Mouse (Mus musculus): ENCODE data around the gene Rnf213. TPM values are rescaled to one million over a fixed set of nuclear protein-coding genes. Genes with fewer than 3 reads are reported as not detected.

Gene Rnf213
- polyA plus RNA-seq, 1 experiment, result 34.7 TPM

GRCm38 (mm10) chr11:119355443-119356385, 37.2 kb upstream of the Rnf213 start, which contains the start of the genes Sgsh and Slc26a11:
Gene Sgsh (minus strand): TSS chr11:119355536.
Gene Slc26a11 (plus strand): TSS chr11:119355557.
- H3K27me3 ChIP-seq (ENCODE audit: control insufficient read depth, insufficient read depth, low read length), result no peaks in the 10 kb centered on the region
- H3K27ac ChIP-seq (ENCODE audit: insufficient read depth, low read depth, low read length), result peak within 1 kb of the TSS; percentile 71
- H3K36me3 ChIP-seq (ENCODE audit: control insufficient read depth, insufficient read depth, low read length), result peaks cover 3% of the 10 kb centered on the region; the same call in 1 of the 2 replicates
- TF ChIP-seq POLR2A (IDR thresholded peaks at IDR 0.05; ENCODE audit: low read depth, low read length) (0 out of 2 replicates have a peak, but pooled peaks have one; percentile 25), CTCF (IDR thresholded peaks at IDR 0.05; ENCODE audit: extremely low read depth, insufficient read length, insufficient replicate concordance, low read depth, low read length) (no peak)
- peak within 1 kb of the TSS; percentile 93 for H3K4me3 ChIP-seq (ENCODE audit: low read depth, low read length)
- peaks cover 5% of the 10 kb centered on the region; the same call in 1 of the 2 replicates for H3K4me1 ChIP-seq (ENCODE audit: control insufficient read depth, insufficient read depth, insufficient read length, low read length)
- 1% methylated on average over 40 of the region's 40 CpGs for WGBS

GRCm38 (mm10) chr11:119359089-119359488, 33.8 kb upstream of the Rnf213 start:
- H3K4me1 ChIP-seq (ENCODE audit: control insufficient read depth, insufficient read depth, insufficient read length, low read length), result peaks cover 5% of the 10 kb centered on the region; the same call in 1 of the 2 replicates
- no peak overlapping the region for H3K27ac ChIP-seq (ENCODE audit: insufficient read depth, low read depth, low read length)
- TF ChIP-seq POLR2A (IDR thresholded peaks at IDR 0.05; ENCODE audit: low read depth, low read length), result no peak
- no peaks in the 10 kb centered on the region for H3K27me3 ChIP-seq (ENCODE audit: control insufficient read depth, insufficient read depth, low read length)
- peaks cover 7% of the 10 kb centered on the region; the same call in 1 of the 2 replicates for H3K36me3 ChIP-seq (ENCODE audit: control insufficient read depth, insufficient read depth, low read length)
- 94% methylated on average over 10 of the region's 10 CpGs for WGBS
- no peak overlapping the region for H3K4me3 ChIP-seq (ENCODE audit: low read depth, low read length)

- Histone ChIP-seq H3K27me3 (ENCODE audit: control insufficient read depth, insufficient read depth, low read length) (no peaks in the 10 kb centered on the region), H3K4me3 (ENCODE audit: low read depth, low read length) (no peak overlapping the region), H3K36me3 (ENCODE audit: control insufficient read depth, insufficient read depth, low read length) (peaks cover 7% of the 10 kb centered on the region; the same call in 1 of the 2 replicates), H3K4me1 (ENCODE audit: control insufficient read depth, insufficient read depth, insufficient read length, low read length) (no peaks in the 10 kb centered on the region), H3K27ac (ENCODE audit: insufficient read depth, low read depth, low read length) (no peak overlapping the region)
- WGBS, result 47% methylated on average over 11 of the region's 11 CpGs
- TF ChIP-seq CTCF (IDR thresholded peaks at IDR 0.05; ENCODE audit: extremely low read depth, insufficient read length, insufficient replicate concordance, low read depth, low read length) (no peak), POLR2A (IDR thresholded peaks at IDR 0.05; ENCODE audit: low read depth, low read length) (no peak)
Observed at GRCm38 (mm10) chr11:119362769-119363533, 29.9 kb upstream of the Rnf213 start.

GRCm38 (mm10) chr11:119363534-119364145, 29.3 kb upstream of the Rnf213 start:
- H3K27me3 ChIP-seq (ENCODE audit: control insufficient read depth, insufficient read depth, low read length), result no peaks in the 10 kb centered on the region
- no peaks in the 10 kb centered on the region for H3K4me1 ChIP-seq (ENCODE audit: control insufficient read depth, insufficient read depth, insufficient read length, low read length)
- H3K36me3 ChIP-seq (ENCODE audit: control insufficient read depth, insufficient read depth, low read length), result peaks cover 7% of the 10 kb centered on the region; the same call in 1 of the 2 replicates
- 26% methylated on average over 11 of the region's 11 CpGs for WGBS
- H3K4me3 ChIP-seq (ENCODE audit: low read depth, low read length), result no peak overlapping the region
- H3K27ac ChIP-seq (ENCODE audit: insufficient read depth, low read depth, low read length), result no peak overlapping the region
- peak; percentile 99 for TF ChIP-seq CTCF (IDR thresholded peaks at IDR 0.05; ENCODE audit: extremely low read depth, insufficient read length, insufficient replicate concordance, low read depth, low read length)
- no peak for TF ChIP-seq POLR2A (IDR thresholded peaks at IDR 0.05; ENCODE audit: low read depth, low read length)

GRCm38 (mm10) chr11:119375425-119375824, 17.5 kb upstream of the Rnf213 start:
- 46% methylated on average over 6 of the region's 6 CpGs for WGBS
- no peaks in the 10 kb centered on the region for H3K27me3 ChIP-seq (ENCODE audit: control insufficient read depth, insufficient read depth, low read length)
- H3K4me3 ChIP-seq (ENCODE audit: low read depth, low read length), result no peak overlapping the region
- peaks cover 3% of the 10 kb centered on the region for H3K36me3 ChIP-seq (ENCODE audit: control insufficient read depth, insufficient read depth, low read length)
- H3K4me1 ChIP-seq (ENCODE audit: control insufficient read depth, insufficient read depth, insufficient read length, low read length), result peaks cover 11% of the 10 kb centered on the region
- TF ChIP-seq POLR2A (IDR thresholded peaks at IDR 0.05; ENCODE audit: low read depth, low read length) (no peak), CTCF (IDR thresholded peaks at IDR 0.05; ENCODE audit: extremely low read depth, insufficient read length, insufficient replicate concordance, low read depth, low read length) (no peak)
- H3K27ac ChIP-seq (ENCODE audit: insufficient read depth, low read depth, low read length), result peak overlapping the region; percentile 16; the same call in 1 of the 2 replicates

- Histone ChIP-seq H3K27me3 (ENCODE audit: control insufficient read depth, insufficient read depth, low read length) (no peaks in the 10 kb centered on the region), H3K4me1 (ENCODE audit: control insufficient read depth, insufficient read depth, insufficient read length, low read length) (peaks cover 11% of the 10 kb centered on the region), H3K4me3 (ENCODE audit: low read depth, low read length) (no peak overlapping the region), H3K27ac (ENCODE audit: insufficient read depth, low read depth, low read length) (no peak overlapping the region), H3K36me3 (ENCODE audit: control insufficient read depth, insufficient read depth, low read length) (peaks cover 3% of the 10 kb centered on the region)
- TF ChIP-seq CTCF (IDR thresholded peaks at IDR 0.05; ENCODE audit: extremely low read depth, insufficient read length, insufficient replicate concordance, low read depth, low read length), result no peak
- TF ChIP-seq POLR2A (IDR thresholded peaks at IDR 0.05; ENCODE audit: low read depth, low read length), result no peak
- 92% methylated on average over 11 of the region's 11 CpGs for WGBS
Observed at GRCm38 (mm10) chr11:119377326-119377725, 15.6 kb upstream of the Rnf213 start.

Data from small intestine, adult 2 months (tissue).